Mouse (Mus musculus) bone marrow macrophage, adult 2 months (primary cell): ENCODE results near the gene Gm20219. TPM values are rescaled to one million over a fixed set of nuclear protein-coding genes. Genes with fewer than 3 reads are reported as not detected.

Source experiments
- H3K27ac ChIP-seq: 2 replicates; pipeline ENCODE4 v1.5.1; 2012; ENCODE audit warnings: low read depth, low read length; ENCODE audit not compliant: insufficient read depth
- H3K4me1 ChIP-seq: 2 replicates; pipeline ENCODE4 v1.6.1; 2012; ENCODE audit warnings: low read length; ENCODE audit not compliant: control insufficient read depth, insufficient read depth
- H3K4me3 ChIP-seq: 2 replicates; pipeline ENCODE4 v1.5.1; 2012; ENCODE audit warnings: mild to moderate bottlenecking, low read length, moderate library complexity; ENCODE audit not compliant: insufficient read depth
- CTCF ChIP-seq: IDR thresholded peaks from 2 replicates; pipeline ENCODE4 v1.5.1; 2012; ENCODE audit warnings: low read depth, mild to moderate bottlenecking, low read length, moderate library complexity
- POLR2A ChIP-seq: IDR thresholded peaks from 2 replicates; pipeline ENCODE4 v1.6.1; 2012; ENCODE audit warnings: mild to moderate bottlenecking, low read depth, low read length, borderline replicate concordance
- polyA plus RNA-seq: library from polyadenylated mRNA; stranded (reverse); fragments of >200 nt; gene quantifications from 2 replicates; pipeline ENCODE4 v1.2.4, GENCODE M21; 2012; ENCODE audit not compliant: missing spikeins, insufficient read depth, insufficient read length

The Gm20219 gene
- polyA plus RNA-seq: 1.6 and 2.1 TPM in 2 replicates

GRCm38 (mm10) chr17:56554122-56554551 lies at the start of gene Gm20219:
Gm20219 (minus strand) TSS chr17:56554387.
- TF ChIP-seq CTCF (no peak), POLR2A (no peak)
- Histone ChIP-seq H3K27ac (no peak within 1 kb of the TSS), H3K4me3 (no peak within 1 kb of the TSS), H3K4me1 (0 out of 2 replicates have a peak, but pooled peaks cover 2% of the 10 kb centered on the region)

- no peaks in the 10 kb centered on the region; the same call in 1 of the 2 replicates for H3K4me1 ChIP-seq
- no peak overlapping the region for H3K4me3 ChIP-seq
- H3K27ac ChIP-seq: no peak overlapping the region
- no peak for TF ChIP-seq POLR2A
- TF ChIP-seq CTCF: no peak
These were observed 49.8 kb upstream of the Gm20219 start for GRCm38 (mm10) chr17:56604070-56604380.

GRCm38 (mm10) chr17:56603186-56604069 lies 49.2 kb upstream of the Gm20219 start:
- Histone ChIP-seq H3K4me3 (no peak overlapping the region), H3K4me1 (no peaks in the 10 kb centered on the region; the same call in 1 of the 2 replicates), H3K27ac (no peak overlapping the region)
- TF ChIP-seq POLR2A: no peak
- TF ChIP-seq CTCF: no peak

- TF ChIP-seq POLR2A (no peak), CTCF (no peak)
- Histone ChIP-seq H3K4me3 (no peak overlapping the region), H3K4me1 (no peaks in the 10 kb centered on the region)
These were observed 39.5 kb upstream of the Gm20219 start for GRCm38 (mm10) chr17:56593527-56594271.

GRCm38 (mm10) chr17:56592553-56592952 lies 38.4 kb upstream of the Gm20219 start:
- Histone ChIP-seq H3K27ac (no peak overlapping the region), H3K4me3 (no peak overlapping the region), H3K4me1 (no peaks in the 10 kb centered on the region)
- no peak for TF ChIP-seq CTCF
- no peak for TF ChIP-seq POLR2A

More at GRCm38 (mm10) chr17:56593527-56594271, 39.5 kb upstream of the Gm20219 start:
- no peak overlapping the region for H3K27ac ChIP-seq

GRCm38 (mm10) chr17:56588921-56589320 lies 34.7 kb upstream of the Gm20219 start:
- Histone ChIP-seq H3K27ac (no peak overlapping the region), H3K4me3 (no peak overlapping the region), H3K4me1 (peaks cover 11% of the 10 kb centered on the region)
- TF ChIP-seq CTCF: no peak
- no peak for TF ChIP-seq POLR2A

- no peak overlapping the region for H3K4me3 ChIP-seq
- no peak overlapping the region for H3K27ac ChIP-seq
- no peak for TF ChIP-seq POLR2A
- TF ChIP-seq CTCF: no peak
- peaks cover 11% of the 10 kb centered on the region for H3K4me1 ChIP-seq
These were observed 33.6 kb upstream of the Gm20219 start for GRCm38 (mm10) chr17:56587773-56588172.

GRCm38 (mm10) chr17:56585171-56585821 lies 31.1 kb upstream of the Gm20219 start:
- Histone ChIP-seq H3K4me1 (peaks cover 27% of the 10 kb centered on the region), H3K4me3 (peak overlapping the region; percentile 85), H3K27ac (peak overlapping the region; percentile 96)
- TF ChIP-seq POLR2A: no peak
- TF ChIP-seq CTCF: no peak
